ENCODE assay signal across 10 mouse cellular contexts in the genomic region with DNA sequence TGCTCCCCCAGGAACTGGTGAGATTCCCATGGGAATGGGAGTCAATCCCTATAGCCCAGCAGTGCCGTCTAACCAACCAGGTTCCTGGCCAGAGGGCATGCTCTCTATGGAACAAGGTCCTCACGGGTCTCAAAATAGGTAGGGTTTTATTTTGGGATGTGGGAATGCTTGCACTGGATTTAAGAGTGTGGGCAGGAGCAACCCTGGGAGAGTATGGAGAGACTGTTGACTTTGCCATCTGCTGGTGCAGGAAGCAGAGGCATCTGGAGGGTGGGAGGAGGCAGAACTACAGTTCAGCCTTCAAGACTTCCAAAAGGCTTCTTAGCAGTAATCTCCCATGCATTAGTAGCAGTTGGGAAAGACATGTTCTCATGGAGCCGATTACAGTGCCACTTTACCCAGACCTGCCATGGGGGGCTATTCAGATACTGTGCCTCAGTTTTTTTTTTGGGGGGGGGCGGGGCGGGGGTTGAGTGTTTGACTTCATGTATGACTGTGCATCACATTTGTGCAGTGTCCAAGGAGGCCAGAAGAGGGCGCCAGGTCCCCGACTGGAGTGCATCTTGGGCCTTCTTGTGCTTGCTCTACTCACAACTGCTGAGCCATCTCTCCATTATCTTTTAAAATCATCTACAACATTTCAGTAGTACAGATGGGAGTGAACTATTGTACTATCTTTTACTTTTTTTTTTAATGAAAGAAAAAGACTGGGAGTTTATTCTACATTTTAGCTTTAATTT.
DNase-seq lines count a peak whose midpoint lies in the region; ATAC-seq lines count a peak whose summit lies in the region.
"Had no signal": no experiment of that assay in that cellular context is flagged by ENCODE, and none has a peak within 500 bp of the region (broad histone marks: within the 10 kb centered on the region; RNA-seq: fewer than 3 reads in every experiment).

No protein-coding gene starts in this region.

- H3K4me1 ChIP-seq in embryonic facial prominence, embryonic 10.5 days = peaks cover 6% of the 10 kb centered on the region
- no peaks in the 10 kb centered on the region for H3K4me1 ChIP-seq in hindbrain, embryonic 16.5 days (ENCODE audit: control insufficient read depth, insufficient read depth, low read depth, low read length)
- H3K4me1 ChIP-seq: heart, embryonic 13.5 days had no signal

- H3K36me3 ChIP-seq in embryonic facial prominence, embryonic 10.5 days (replicated peaks) = peaks cover 98% of the 10 kb centered on the region
- peaks cover 25% of the 10 kb centered on the region for H3K36me3 ChIP-seq in hindbrain, embryonic 16.5 days (ENCODE audit: control insufficient read depth, insufficient read depth, low read length)

- 76% methylated on average over 7 of the region's 7 CpGs for WGBS in embryonic facial prominence, embryonic 10.5 days
- 75% methylated on average over 7 of the region's 7 CpGs for WGBS in hindbrain, embryonic 16.5 days

- intact Hi-C loops in left cerebral cortex, postnatal 4 days (cut with DNase I) = loop anchor here (10.0 kb wide), 1 partner anchor 275 kb away; no protein-coding TSS in a partner anchor

- no peaks in the 10 kb centered on the region for H3K27me3 ChIP-seq in embryonic facial prominence, embryonic 10.5 days (replicated peaks; ENCODE audit: low read depth, poor library complexity, severe bottlenecking)
- no peaks in the 10 kb centered on the region for H3K27me3 ChIP-seq in hindbrain, embryonic 16.5 days (replicated peaks; ENCODE audit: control insufficient read depth, insufficient read depth, low read length)
- H3K27me3 ChIP-seq: heart, embryonic 13.5 days had no signal

- no peak for ATAC-seq in hindbrain, embryonic 16.5 days

- peak; percentile 41 for DNase-seq in gastrocnemius, adult 18-20 months (ENCODE audit: low spot score)
- no peak for DNase-seq in gastrocnemius, adult 8-10 months (ENCODE audit: low spot score in 2 of 2)
- peak; percentile 48 for DNase-seq in ovary, postnatal 14 days (ENCODE audit: low spot score)
- DNase-seq in ovary, postnatal 10 days (ENCODE audit: low spot score) = no peak
- peak; percentile 54 for DNase-seq in embryonic facial prominence, embryonic 10.5 days (ENCODE audit: low spot score)
- DNase-seq in left cerebral cortex, postnatal 4 days = peak; percentile 46
- peak; percentile 70 for DNase-seq in right cerebral cortex, postnatal 4 days

- H3K4me3 ChIP-seq in embryonic facial prominence, embryonic 10.5 days = no peak overlapping the region
- no peak overlapping the region for H3K4me3 ChIP-seq in hindbrain, embryonic 16.5 days (ENCODE audit: low read length)
- H3K4me3 ChIP-seq: heart, embryonic 13.5 days had no signal

- H3K4me2 ChIP-seq in hindbrain, embryonic 16.5 days (ENCODE audit: low read length) = no peak overlapping the region
- H3K4me2 ChIP-seq: heart, embryonic 13.5 days had no signal

- H3K27ac ChIP-seq in embryonic facial prominence, embryonic 10.5 days (replicated peaks) = no peak overlapping the region
- H3K27ac ChIP-seq in hindbrain, embryonic 16.5 days (ENCODE audit: low read depth, low read length) = no peak overlapping the region
- H3K27ac ChIP-seq: heart, embryonic 13.5 days; macrophage had no signal

- H3K9ac ChIP-seq in hindbrain, embryonic 16.5 days (ENCODE audit: low read depth, low read length) = no peak overlapping the region
- H3K9ac ChIP-seq: heart, embryonic 13.5 days had no signal

- H3K9me3 ChIP-seq in embryonic facial prominence, embryonic 10.5 days = no peaks in the 10 kb centered on the region
- H3K9me3 ChIP-seq in hindbrain, embryonic 16.5 days (ENCODE audit: control insufficient read depth, low read length) = no peaks in the 10 kb centered on the region
- H3K9me3 ChIP-seq: heart, embryonic 13.5 days had no signal

Comparison
In these comparisons a context has a peak if more than half of its experiments do, and no peak if none do; other contexts are left out.
1. DNase-seq: peak in gastrocnemius, adult 18-20 months (single experiment), ovary, postnatal 14 days (single experiment), embryonic facial prominence, embryonic 10.5 days (single experiment), left cerebral cortex, postnatal 4 days (single experiment) and right cerebral cortex, postnatal 4 days (single experiment); none in gastrocnemius, adult 8-10 months (0 of 2) and ovary, postnatal 10 days (single experiment).